Mouse (Mus musculus): ENCODE data around the gene Gdf9.

- no peak for TF ChIP-seq POLR2A (IDR thresholded peaks at IDR 0.05; ENCODE audit: borderline replicate concordance, insufficient read depth, low read length)
- TF ChIP-seq CTCF (IDR thresholded peaks at IDR 0.05; ENCODE audit: borderline replicate concordance, insufficient read depth, low read depth, low read length) = no peak
Measured at GRCm38 (mm10) chr11:53435504-53435903, 4.7 kb downstream of the Gdf9 start.
